Mouse (Mus musculus): ENCODE results near the gene Uba7. TPM values are rescaled to one million over a fixed set of nuclear protein-coding genes. Genes with fewer than 3 reads are reported as not detected.
"Not testable (repeated sequence)": the region's sequence is repeated elsewhere in the genome, so short reads cannot be mapped to it uniquely, and the experiment has no call there.

The Uba7 gene
- total RNA-seq, 4 experiments from 2014 or later = 8.8 to 20.8 (median 13.5) TPM

DNA sequence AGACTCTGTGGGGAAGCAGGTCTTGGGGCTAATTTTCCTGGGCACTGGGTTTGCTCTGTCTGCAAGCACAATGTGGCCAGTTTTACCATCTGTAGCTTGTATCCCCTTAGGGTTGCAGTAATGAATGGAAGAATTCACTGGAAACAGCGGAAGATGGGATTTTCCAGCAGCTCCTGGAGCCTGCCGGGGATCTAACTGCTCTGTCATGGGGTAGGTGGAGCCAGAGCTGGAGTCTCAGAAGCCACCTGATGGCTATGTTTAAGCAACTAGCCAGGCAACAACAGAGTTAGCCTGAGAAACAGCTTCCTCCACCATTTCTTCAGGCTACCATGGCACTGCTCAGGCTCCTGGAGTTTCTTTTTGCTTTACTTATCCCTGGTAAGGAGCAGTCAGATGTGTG is 16.9 kb downstream of the Uba7 start, which contains the start of gene Cdhr4:
Gene Cdhr4 (plus strand): TSS at position 301 of the 400 bp plus-strand sequence.
- no peak for DNase-seq (ENCODE audit: low spot score)

DNA sequence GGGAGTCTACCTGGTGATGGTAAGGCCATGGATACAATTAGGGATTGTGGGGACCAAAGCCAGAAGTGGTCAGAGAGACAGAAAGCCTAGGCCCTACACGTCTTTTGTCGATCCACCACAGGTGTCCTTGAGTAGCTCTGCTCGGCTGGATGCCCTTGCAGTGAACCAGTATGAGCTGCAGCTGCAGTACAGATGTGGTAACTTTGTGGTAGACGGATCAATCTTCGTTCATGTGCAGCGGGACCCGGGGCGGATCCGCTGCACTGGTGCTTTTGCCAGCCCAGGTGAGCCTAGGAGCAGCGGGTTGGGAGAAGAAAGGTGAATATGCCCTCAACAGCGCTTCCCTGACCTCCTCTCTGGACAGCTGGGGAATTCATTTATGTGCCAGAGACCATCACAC is 17.7 kb downstream of the Uba7 start:
- no peak for DNase-seq (ENCODE audit: low spot score)

DNA sequence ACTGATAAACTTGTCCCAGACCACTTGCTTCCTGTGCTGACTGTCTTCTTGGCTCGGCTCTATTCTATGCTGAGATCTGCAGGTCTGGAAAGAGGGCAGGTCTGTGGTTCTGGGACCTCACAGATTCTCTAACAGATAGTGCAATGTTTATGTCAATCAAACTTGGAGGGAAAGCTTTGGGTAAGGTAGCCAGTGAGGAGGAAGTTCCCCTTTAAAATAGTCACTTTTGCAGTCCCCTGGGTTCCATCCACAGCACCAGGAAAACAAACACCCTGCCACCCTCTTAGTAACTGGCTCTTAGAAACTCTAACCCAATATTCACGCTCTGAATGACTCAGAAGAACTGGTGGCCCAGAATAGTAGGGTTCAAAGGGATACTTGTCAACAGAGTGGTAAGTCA is 19.2 kb downstream of the Uba7 start:
- DNase-seq (ENCODE audit: low spot score) = no peak

DNA sequence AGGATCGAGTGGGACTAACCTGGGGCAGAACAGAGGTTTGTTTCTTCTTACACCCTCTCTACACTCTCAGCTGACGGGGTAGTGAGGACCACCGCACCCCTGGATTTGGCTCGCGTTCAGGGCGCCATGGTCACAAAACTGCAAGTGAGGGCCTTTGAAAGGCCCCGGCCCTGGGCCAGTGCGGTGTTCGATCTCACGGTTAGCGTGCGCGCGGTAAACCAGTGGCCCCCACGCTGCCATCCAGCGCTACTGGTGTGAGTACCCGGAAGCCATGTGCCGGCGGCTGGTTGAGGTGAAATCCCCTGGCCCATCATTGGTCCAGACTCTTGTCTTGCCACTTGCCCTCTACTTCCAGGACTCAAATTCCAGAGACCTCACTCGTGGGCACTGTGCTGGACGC is 20.2 kb downstream of the Uba7 start:
- no peak for DNase-seq (ENCODE audit: low spot score)

DNA sequence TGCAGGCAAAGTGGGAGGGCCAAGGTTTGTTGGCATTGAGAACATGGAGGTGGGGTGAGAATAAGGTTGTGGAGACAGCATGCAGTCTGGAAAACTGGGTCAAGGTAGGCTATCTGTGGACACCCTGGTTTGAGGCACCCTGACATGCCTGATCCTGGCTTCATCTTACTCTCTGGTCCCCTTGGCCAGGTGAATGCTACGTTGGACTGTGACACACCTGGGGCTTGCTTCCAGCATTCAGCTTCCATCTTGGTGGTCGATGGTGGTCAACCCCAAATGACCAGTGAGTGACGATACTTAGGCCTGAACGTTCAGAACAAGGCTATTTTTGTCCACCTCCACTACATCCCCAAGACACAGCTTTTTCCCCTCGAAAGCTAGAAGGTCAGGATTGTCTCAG is 20.7 kb downstream of the Uba7 start, which contains the start of gene Gm20662:
Gene Gm20662 (plus strand): TSS at position 301 of the 400 bp plus-strand sequence.
- no peak for DNase-seq (ENCODE audit: low spot score)

DNA sequence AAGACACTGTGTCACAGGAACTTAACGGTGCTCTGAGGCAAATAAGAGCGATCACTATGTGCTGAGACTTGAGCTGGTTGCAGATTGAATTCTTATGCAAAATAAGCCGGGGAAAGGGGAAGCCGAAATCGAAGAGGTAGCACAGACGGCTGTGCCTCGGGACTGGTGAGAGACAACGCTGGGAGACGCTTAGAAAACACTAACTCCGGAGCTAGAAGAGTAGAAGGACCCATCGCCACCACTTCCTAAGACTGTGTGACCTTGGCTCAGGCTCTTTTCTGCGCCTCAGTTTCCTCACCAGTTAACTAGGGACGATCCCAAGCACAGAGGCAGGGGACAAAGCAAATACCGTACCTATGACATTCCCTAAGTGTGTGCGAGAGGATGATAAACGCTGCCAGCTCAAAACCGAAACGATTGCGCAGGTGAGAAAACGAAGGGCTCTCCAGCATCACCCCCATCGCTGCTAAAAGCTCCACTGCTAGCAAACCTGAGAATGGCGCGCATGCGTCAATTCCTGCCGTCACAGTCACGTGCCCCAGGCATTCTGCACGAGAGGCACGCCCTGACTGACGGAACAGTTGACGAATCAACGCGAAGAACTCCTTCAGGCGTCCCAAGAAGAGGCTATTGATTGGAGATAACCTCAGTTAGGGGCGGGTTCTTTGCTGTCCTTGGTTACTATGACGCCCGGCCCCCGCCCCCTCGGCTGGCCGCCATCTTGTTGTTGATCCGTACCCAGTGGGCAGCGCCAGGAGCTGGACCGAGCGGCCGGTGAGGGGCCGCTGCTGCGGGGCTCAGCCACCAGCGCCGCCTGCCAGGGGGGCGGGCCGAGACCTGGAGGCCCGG is 26.8 kb downstream of the Uba7 start, which contains the start of gene Ip6k1:
Gene Ip6k1 (plus strand): TSS at position 580 of the 849 bp plus-strand sequence.
- peak; percentile 100 for DNase-seq (ENCODE audit: low spot score)

DNA sequence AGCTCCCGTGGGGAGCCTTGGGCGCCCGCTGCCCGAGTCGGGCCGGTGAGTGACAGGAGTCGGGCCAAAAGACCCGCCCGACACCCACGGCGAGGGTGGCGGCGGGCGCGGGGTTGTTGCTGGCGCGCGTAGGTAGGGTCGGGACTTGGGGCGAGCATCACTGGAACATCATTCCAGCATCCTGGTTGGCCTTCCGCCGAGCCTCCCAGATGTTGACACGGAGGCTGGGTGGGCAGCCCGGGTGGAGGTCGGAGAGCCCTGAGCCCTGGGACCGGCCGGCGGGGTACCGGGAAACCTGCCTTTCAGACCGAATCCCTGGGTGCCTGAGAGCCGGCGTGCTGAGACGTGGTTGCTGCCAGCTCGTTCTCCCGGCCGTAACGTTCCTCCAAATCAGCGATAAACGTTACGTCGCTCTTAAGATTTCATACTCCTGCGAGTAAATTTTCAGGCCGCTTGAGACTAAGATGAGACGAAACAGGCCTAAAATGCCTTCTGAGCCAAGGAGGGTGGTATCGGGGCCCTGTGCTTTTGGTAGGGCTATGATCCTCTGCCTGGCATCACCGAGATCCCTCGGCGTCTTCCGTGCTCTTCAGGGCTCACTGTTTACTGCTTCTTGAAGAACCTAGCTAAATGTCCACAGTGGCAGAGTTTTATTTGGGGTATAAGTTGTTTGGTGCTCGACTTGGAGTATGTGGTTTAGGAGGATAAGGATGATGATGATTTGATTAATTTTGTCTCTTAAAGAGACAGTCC is 27.6 kb downstream of the Uba7 start:
- no peak for DNase-seq (ENCODE audit: low spot score)

DNA sequence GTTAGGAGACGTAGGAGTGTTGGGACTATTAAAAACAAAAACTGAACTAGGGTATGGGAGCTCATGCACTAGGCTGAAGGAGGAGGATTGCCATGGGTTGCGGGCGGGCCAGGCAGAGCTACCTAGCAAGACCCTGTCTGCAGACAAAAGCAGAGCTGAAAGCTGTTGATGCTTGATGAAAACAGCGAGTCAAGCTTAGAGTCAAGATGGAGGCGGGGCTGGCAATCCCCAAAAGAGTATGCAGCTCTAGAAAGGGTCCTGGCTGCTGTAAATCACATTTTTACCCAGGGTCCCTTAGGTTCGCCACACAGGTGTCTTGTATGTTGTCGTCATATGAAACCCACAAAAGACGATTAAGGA is 28.2 kb downstream of the Uba7 start:
- no peak for DNase-seq (ENCODE audit: low spot score)

DNA sequence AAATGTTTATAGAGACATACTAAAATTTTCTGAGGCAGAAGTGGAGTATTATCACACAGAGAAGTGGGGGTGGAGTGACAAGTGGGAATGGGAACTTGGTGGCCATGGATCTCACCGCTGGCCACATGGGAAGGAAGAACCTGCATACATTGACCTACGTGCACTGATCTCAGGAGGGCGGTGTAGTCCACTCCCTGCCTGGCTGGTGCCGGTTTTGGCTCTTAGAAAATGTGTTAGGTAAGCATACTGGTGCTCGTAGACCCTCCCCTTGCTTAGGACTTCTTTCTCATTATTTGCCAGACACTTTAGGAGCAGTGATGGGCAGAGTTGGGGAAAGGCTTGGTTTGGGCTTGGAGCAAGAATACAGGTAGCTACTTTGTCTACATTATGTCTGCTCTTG is 32.7 kb downstream of the Uba7 start:
- DNase-seq (ENCODE audit: low spot score) = no peak

DNA sequence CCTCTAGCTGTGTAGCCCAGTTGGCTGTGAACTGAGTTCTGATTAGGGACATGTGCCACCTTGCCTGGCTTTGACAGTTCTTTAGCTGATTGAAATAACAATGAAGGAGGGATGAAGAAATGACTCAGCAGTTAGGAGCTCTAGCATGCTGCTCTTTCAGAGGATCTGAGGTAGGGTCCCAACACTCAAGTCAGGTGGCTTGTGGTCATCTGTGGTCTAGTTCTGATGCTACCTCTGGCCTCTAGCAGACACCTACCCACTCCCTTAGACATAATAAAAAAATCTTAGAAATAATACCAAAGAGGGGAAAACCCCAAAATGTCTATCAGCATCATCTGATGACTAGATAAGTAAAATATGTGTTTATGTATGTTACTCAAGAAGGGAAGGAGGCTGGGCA is 35.1 kb downstream of the Uba7 start:
- no peak for DNase-seq (ENCODE audit: low spot score)

DNA sequence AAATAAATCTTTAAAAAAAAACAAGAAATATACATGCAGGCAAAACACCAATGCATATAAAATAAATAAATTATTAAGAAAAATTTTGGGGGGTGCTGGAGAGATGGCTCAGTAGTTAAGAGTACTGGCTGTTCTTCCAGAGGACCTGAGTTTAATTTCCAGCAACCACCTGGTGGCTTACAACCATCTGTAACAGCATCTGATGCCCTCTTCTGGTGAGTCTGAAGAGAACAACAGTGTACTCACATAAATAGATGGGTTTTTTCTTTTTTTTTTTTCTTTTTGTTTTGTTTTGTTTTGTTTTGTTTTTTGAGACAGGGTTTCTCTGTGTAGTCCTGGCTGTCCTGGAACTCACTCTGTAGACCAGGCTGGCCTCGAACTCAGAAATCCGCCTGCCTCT is 38.3 kb downstream of the Uba7 start:
- DNase-seq (ENCODE audit: low spot score) = not testable (repeated sequence)

DNA sequence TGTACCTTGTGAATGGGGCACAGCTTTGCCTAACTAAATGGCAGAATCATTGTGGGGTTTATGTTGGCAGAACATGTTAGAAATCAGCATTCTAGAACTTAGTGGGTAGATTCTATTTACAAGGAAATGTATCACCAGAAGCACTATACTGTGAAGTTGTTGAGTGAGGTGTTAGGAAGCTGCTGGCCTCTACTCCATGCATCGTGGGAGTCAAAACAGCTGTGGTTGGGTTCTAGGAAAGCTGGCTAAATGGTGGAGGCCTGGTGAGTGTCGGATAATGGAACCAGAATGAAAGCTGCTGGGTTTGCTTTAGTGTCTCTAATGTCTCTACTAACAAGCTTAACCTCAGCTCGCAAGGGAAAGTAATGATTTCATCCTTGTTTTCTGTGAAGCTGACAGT is 41.8 kb downstream of the Uba7 start:
- no peak for DNase-seq (ENCODE audit: low spot score)

DNA sequence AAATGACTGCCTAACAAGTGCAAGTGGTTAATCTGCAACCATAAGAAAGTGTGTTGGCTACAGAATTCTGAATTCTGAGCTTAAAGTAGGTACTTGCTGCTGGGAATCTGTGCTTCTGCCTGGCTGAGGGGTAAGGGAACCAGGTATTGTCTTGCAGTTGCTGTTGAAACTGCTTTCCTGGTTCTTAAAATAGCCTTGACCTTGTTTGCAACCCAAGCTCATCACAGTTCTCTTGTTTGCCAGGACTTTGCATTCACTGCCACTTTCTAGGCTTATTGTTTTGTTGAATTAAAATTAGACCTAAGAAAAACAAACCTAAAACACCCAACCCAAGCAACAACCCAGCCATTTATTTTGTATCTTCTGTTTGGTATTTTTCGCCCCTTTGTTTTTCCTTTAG is 45.4 kb downstream of the Uba7 start:
- DNase-seq (ENCODE audit: low spot score) = no peak

DNA sequence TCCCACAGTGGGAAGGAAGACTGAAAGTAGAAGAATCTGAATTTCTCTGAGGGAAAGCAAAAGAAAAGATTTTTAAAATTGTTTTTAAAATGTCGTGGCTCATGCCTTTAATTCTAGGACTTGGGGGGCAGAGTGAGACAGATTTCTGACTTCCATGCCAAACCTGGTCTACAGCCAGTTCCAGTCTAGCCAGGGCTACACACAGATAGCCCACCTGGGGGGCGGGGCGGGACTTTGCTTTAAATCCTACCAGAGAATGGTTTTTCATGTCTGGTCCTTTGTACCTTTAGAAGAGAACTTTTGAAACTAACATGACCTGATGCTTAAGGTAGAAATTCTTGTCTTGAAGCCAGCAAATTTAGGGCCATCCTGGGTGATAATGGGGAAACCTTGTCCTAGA is 47.9 kb downstream of the Uba7 start:
- no peak for DNase-seq (ENCODE audit: low spot score)

DNA sequence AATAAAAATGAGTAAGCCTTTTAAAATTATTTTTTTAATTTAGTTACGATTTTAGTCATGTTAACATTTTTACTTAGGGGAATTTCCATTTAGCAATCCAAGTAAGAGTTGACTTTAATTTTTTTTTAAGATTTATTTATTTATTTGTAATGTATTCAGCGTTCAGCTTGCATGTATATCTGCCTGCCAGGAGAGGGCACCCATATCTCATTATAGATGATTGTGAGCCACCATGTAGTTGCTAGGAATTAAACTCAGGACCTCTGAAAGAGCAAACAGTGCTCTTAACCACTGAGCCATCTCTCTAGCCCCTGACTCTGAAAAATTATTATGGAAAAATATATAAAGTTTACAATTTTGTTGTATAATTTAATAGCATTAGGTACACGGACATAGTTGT is 51.3 kb downstream of the Uba7 start:
- no peak for DNase-seq (ENCODE audit: low spot score)

DNA sequence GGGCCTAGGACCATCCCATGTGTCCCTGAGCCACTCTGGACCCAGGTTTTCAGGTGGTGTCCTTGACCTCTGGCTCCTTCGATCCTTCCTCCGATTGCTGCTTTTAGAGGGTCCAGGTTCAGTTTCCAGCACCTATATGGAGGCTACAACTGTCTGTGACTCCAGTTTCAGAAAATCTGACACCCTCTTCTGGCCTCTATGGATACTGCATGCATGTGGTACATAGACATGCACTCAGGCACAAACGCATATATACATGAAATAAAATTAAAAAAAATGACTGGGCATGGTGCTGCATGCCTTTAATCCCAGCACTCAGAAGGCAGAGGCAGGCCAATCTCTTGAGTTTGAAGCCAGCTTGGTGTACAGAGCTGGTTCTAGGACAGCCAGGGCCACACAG is 52.6 kb downstream of the Uba7 start:
- no peak for DNase-seq (ENCODE audit: low spot score)

DNA sequence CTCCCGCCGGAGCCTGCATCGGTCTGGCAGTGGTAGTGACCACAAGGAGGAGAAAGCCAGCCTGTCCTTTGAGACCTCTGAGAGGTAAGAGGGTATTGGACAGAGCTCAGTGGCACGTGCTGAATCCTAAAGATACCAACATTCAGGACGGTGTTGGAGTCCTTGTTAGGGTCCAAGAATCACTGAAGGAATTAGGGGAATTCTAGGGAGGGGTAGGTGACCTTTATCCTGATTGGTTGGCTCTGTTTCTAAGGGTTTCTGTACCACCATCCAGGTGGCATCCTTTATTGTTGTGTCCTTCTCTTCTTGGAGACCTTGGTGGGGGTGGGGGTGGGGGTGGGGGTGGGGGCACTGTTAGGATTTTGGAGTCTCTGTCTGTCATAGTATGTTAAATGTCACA is 56.8 kb downstream of the Uba7 start:
- DNase-seq (ENCODE audit: low spot score) = no peak

Other genes starting within 250 kb of the Uba7 start
- gene Rbm5, start 204.5 kb upstream of the Uba7 start, total RNA-seq (2022) = 10 to 100 TPM; 34.0 to 45.4 (median 39.7) TPM
- gene Rbm6, start 102.3 kb upstream of the Uba7 start, total RNA-seq (2022) = 10 to 100 TPM; 24.8 to 31.0 (median 27.6) TPM
- 10 to 100 TPM; 10.8 to 12.2 (median 11.9) TPM for gene Mon1a, start 87.4 kb upstream of the Uba7 start, total RNA-seq (2022)
- 1 to 10 TPM; 1.3 to 3.7 (median 2.1) TPM for gene Mst1r, start 68.6 kb upstream of the Uba7 start, total RNA-seq (2022)
- gene Actl11, start 47.0 kb upstream of the Uba7 start, total RNA-seq (2022) = not detected
- under 1 TPM in 2 of 4 experiments, not detected in 2; 0.16 to 0.66 TPM for gene Camkv, start 39.8 kb upstream of the Uba7 start, total RNA-seq (2022)
- gene Traip, start 25.4 kb upstream of the Uba7 start, total RNA-seq (2022) = 1 to 10 TPM in 1 of 4 experiments, under 1 TPM in 3; 0.33 to 1.6 (median 0.80) TPM
- gene Gm20661, start 7.6 kb downstream of the Uba7 start, total RNA-seq (2022) = under 1 TPM in 1 of 4 experiments, not detected in 3; 0.25 TPM
- gene Inka1, start 10.4 kb downstream of the Uba7 start, total RNA-seq (2022) = 1 to 10 TPM; 6.0 to 9.5 (median 9.0) TPM
- under 1 TPM in 3 of 4 experiments, not detected in 1; 0.17 to 0.41 (median 0.19) TPM for gene Cdhr4, start 17.0 kb downstream of the Uba7 start, total RNA-seq (2022)
- gene Gm20662, start 20.8 kb downstream of the Uba7 start, total RNA-seq (2022) = not detected
- 10 to 100 TPM; 32.4 to 54.1 (median 41.1) TPM for gene Ip6k1, start 27.0 kb downstream of the Uba7 start, total RNA-seq (2022)
- 1 to 10 TPM; 7.3 to 9.6 (median 9.0) TPM for gene Gmppb, start 73.7 kb downstream of the Uba7 start, total RNA-seq (2022)
- 1 to 10 TPM; 1.3 to 3.1 (median 1.6) TPM for gene Amigo3, start 77.7 kb downstream of the Uba7 start, total RNA-seq (2022)
- gene Mst1, start 104.9 kb downstream of the Uba7 start, total RNA-seq (2022) = under 1 TPM in 1 of 4 experiments, not detected in 3; 0.14 TPM
- gene Rnf123, start 107.8 kb downstream of the Uba7 start, total RNA-seq (2022) = 100 to 1,000 TPM; 103 to 132 (median 110) TPM
- 10 to 100 TPM; 38.5 to 49.0 (median 44.9) TPM for gene Apeh, start 119.1 kb downstream of the Uba7 start, total RNA-seq (2022)
- under 1 TPM; 0.05 to 0.06 (median 0.06) TPM for gene Bsn, start 214.9 kb downstream of the Uba7 start, total RNA-seq (2022)

Data from heart, adult 8-10 months (tissue).